Mouse (Mus musculus) cerebellum, postnatal 10 days (tissue): ENCODE data around the gene Tox2.
A peak's percentile ranks its signal among the peaks of the same experiment; 100 is the strongest.

Source experiments
- DNase-seq, 2 experiments: peaks; one replicate each; pipeline ENCODE4 v3.0.0; 2021; ENCODE audit warnings: mixed read lengths in 2 of 2

The Tox2 gene

GRCm38 (mm10) chr2:163331423-163331822 is 128.5 kb downstream of the Tox2 start:
- DNase-seq: no peak

GRCm38 (mm10) chr2:163332368-163333055 is 129.6 kb downstream of the Tox2 start:
- peak; percentile 30 to 36 for DNase-seq

DNA sequence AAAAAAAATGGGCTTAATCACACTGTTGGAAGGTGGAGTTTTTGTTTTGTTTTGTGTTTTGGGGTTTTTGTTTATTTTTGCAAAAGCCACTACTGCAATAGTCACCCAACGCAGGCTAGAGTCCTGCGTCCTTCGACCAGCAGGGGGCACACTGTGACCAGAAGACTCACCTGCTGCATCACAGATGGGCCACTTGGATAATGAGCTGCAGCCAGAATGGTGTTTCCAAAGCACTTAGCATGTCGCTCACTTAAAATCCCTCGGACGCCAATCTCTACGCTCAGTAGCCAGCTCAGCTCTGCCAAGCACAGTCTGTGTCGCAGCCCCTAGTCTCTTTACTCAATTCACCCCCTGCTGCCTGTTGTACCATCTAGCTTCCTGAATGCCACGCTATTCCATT is 137.3 kb downstream of the Tox2 start:
- DNase-seq: peak; percentile 86 to 88

- peak; percentile 69 to 70 for DNase-seq
Measured at GRCm38 (mm10) chr2:163343671-163344070, 140.7 kb downstream of the Tox2 start.

GRCm38 (mm10) chr2:163344976-163345660 is 142.2 kb downstream of the Tox2 start:
- DNase-seq: no peak

- no peak for DNase-seq
Measured at GRCm38 (mm10) chr2:163346497-163346896, 143.6 kb downstream of the Tox2 start.

- DNase-seq: no peak
Measured at GRCm38 (mm10) chr2:163347517-163348184, 144.7 kb downstream of the Tox2 start.

GRCm38 (mm10) chr2:163348677-163349076 is 145.8 kb downstream of the Tox2 start:
- DNase-seq: no peak

DNA sequence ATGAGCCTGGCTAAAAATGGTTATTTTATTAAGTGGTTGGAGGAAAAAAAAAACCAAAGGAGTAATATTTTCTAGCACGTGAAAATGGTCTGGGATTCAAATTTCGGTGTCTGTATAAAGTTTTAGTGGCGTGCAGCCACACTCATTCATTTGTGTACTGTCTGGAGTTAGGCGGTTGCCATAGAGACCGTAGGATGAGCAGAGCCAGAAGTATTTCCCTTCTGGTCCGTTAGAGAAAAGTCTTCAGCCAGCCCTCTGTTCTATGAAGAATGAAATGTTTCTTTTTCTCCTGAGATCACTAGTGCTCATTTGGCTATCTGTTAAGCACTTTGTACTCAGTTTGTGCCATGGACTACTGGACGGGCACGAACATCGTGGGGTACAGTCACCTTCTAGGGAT is 146.5 kb downstream of the Tox2 start:
- no peak for DNase-seq

- no peak for DNase-seq
Measured at GRCm38 (mm10) chr2:163350443-163350842, 147.5 kb downstream of the Tox2 start.

DNA sequence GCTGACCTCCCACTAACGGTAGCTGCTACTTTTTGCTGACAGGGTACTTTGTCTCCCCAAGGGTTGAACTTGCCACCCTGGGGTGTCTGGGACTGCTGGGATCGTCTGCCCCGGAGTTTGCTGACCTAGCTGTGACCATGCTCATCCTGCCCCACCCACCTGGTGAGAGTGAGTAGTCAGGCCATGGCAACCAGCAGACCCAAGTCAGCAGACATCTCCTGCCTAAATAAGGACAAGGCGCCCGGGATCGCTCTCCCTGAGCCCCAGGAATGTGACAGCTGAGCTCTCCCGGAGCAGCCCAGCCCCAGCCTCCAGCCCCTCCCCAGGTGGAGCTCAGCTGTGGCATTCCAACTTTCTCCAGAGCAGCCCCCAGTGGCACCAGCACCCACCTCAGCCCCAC is 150.8 kb downstream of the Tox2 start:
- DNase-seq: no peak

DNA sequence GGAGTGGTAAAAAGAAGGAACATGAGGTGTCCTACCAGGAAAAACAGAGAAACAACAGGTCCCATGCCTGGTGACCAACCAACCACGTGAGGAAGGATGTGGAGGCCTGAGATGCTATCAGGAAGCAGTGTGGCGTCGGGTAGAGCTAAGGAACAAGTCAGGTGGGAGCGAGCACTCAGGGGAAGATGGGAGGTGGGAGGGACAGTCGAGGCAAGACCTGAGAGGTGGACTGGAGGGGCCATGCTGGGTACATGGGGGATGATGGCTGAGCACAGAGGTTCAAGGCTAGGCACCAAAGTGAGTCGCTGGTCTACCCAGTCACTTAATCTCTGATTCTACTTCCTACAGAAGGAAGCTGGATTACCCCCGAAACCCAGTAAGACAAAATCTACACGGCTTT is 152.7 kb downstream of the Tox2 start:
- no peak for DNase-seq

- DNase-seq: no peak
Measured at GRCm38 (mm10) chr2:163356113-163356840, 153.4 kb downstream of the Tox2 start.

DNA sequence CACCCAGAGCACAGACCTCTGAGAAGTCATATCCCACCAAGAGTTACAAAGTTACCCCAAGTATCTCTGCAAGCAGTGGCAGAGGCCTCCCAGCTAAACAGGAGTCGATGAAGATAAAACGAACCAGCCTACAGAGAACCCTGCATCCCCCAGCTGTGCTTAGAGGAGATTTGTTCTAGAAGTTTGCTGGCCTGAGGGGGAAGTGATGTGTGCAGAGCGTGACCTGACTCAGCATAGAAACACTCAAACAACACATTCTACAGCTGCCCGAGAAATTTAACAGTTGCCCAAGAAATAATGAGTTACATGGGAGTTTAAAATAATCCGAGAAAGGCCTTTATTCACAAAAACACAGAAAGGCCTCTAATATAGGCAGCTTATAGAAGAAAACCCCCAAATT is 155.7 kb downstream of the Tox2 start:
- no peak for DNase-seq

DNA sequence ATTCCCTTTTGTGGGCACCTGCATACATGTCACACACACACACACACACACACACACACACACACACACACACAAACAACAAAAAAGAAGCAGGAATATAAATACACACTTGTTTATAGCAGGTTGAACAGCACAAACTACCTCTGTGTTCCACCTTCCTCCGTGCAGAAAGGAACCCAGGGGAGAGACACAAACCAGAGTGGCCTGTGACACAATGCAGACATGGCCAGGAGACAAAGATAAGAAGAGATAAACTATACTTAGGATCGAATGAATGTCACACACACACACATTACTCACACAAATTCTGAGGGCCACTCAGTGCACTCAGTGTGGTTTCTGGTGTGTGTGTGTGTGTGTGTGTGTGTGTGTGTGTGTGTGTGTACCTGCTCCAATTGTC is 156.3 kb downstream of the Tox2 start:
- DNase-seq: no peak

- no peak for DNase-seq
Measured at GRCm38 (mm10) chr2:163360858-163361623, 158.1 kb downstream of the Tox2 start.

DNA sequence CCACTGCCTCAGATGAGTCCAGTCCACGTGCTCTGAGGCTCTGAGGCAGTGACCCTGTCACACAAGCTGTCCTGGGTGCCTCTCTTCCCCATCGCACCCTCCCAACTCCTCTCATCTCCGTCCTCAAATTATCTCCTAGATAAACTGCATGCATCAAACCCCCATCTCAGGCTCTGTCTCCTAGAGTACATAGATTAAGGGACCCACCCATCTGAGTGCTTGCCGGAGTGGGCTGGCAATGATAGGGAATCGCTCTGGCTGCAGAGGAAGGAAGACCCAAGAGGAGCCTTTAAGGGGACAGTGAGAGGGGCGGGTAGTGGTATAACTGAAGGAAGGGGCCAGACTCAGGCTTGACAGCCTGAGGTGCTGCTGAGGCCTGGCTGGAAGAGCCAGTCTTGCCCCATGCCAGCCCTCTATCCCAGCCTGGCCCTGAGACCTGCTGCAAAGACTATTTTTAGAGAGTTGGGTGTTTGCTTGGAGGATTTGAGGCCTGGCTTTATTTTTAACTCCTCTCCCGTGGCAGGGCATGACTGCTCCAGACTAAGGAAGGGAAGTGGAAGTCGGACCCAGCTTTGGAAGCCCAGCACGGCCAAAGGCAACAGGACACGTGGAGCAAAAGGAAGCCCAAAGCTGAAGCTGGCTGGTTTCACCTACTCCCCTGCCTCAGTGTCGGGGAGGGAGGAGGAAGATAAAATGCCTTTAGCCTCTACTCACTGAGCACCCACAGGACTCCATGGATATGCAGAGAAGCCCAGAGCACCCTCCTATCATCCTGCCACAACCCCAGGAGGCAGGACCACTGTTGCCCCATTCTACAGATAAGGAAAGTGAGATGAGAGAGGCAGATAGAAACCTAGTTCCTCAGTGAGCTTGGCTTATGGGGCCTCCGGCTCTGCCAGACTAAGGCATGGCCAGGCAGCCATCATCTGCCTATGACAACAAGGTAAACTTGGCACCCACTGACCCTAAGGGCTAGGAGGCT is 160.3 kb downstream of the Tox2 start:
- DNase-seq: no peak

GRCm38 (mm10) chr2:163364785-163365541 is 162.0 kb downstream of the Tox2 start:
- peak; percentile 15 to 21 for DNase-seq

- DNase-seq: no peak
Measured at GRCm38 (mm10) chr2:163370175-163370574, 167.2 kb downstream of the Tox2 start.

GRCm38 (mm10) chr2:163372627-163373026 is 169.7 kb downstream of the Tox2 start:
- DNase-seq: no peak
